Mouse (Mus musculus): ENCODE results near the gene Stk39.
A peak's percentile ranks its signal among the peaks of the same experiment; 100 is the strongest.

Gene Stk39

DNA sequence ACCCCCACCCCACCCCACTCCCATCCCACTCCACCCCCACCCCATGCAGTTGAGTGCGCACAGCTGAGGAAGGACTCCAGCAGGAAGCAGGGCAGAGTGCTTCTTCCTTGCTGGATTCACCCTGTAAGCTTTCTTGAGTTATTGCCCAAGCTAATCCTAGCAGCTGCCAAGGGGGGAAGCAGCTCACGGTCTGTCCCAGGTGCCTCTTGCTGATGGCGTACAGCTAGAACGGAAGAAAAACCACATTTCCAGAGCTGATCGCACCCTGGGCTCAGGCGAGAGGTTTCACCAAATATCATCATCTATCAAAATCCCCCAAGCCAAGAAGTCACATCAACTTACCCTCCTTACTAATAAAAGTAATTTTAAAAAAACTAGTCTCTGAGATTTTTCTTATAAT is 90.9 kb downstream of the Stk39 start:
- DNase-seq, result no peak

DNA sequence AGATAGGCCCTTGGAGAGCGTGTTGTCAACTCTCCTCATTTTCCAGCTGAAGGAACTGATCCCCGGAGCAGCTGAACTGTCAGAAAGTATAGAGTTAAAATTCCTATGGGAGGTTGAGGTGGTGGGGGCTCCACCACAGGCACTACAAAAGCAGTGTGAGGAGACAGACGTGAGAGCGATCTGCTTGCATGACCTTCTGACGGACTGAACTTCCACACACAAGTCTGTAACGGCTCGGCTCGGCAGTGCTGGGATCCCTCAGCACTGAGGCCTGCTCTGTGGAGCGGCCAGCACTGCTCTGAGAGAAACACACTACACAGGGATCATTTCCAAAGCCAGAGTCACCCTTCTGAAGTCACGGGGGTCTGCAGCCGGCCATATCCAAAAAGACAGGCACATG is 92.4 kb downstream of the Stk39 start:
- DNase-seq, result peak; percentile 33 to 45

DNA sequence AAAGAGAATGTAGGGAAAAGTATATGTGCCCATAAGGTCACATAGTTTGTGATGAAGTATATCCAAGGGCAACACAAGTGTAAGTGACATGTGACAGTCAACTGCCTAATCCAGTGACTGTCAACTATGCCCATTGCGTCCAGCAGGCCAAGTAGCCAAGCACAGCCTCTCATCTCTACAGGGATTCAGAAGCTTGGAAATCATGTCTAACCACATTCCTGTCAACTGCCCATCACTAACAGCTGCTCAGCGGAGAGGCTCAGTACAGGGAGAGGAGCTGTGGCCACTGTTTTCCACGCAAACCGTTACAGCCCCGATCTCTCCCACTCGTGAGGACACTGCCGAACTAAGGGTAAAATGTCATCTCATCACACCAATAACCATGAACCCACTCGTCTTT is 93.7 kb downstream of the Stk39 start:
- DNase-seq, result no peak

DNA sequence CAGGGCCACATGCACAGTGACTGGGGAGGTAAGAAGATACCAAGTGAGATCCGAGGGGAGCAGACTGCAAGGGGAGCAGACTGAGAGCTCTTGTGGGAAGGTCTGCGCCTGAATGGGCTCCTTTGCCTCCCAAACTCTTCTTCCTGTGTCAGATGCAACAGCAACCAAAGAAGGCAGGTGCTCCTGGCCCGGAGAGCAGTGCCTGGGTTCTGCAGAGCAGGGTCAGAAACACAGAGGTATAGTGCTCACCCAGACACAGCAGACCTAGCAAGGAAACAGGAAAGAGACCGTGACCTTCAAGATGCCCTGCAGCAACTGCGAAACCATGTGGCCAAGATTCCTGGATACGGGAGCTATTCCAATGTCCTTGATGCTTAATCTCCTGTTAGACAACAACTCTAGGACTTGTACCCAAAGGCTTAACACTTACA is 94.8 kb downstream of the Stk39 start:
- DNase-seq, result peak in 1 of 2 experiments; percentile 43

DNA sequence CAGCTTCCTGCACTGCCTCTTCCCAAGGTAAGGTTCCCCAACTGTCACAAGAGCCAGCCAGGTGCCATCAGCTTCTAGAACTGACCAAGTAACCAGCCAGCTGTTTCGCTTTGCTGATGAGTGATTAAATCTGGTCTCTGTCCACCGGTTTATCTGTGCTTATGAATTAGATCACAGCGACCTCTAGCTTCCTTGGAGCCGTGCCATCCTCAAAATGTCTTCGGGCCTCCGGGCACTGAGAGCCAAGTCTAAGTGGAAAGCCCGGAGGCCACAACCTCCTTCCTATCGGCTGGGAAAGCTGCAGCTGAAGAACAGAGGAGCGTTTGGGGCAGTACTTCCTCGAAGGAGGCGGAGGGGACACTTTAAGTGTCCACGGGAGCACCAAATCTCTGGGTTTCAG is 95.4 kb downstream of the Stk39 start:
- DNase-seq, result peak; percentile 57 to 63

DNA sequence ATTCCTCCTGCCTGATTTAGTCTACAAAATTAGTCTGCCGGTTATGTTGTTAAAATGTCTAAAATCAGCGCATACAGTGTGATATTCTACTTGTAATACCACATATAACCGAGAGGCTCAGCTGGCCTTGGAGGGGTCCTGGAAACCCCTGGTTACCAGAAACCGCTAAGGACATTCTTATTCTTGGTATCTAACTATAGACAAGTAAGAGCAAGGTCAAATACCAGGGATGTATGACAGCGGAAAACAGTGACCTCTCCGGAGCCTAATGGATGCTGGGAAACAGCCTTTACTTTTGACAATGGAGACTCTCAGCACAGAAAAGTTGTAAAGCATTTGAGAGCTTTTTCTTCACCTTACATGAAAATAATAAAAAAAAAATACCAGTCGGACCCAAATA is 97.9 kb downstream of the Stk39 start:
- no peak for DNase-seq

DNA sequence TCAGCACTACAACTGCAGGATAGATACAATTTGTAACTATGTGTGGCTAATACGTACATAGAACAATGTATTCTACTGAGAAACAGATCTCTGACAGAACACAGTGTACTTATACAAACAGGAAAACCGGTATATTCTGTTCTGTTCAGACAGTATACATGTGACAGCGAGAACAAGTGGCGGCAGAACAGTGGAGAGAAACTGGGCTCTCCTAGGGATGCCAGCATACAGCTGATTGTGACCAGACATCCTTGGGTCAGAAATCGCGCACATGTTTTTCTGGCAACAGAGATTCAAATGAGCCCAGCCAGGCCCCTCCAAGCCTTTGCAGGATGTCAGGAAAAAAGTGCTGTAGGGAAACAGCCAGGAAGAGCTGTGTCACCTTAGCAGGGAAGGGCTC is 100.2 kb downstream of the Stk39 start:
- DNase-seq, result no peak

DNA sequence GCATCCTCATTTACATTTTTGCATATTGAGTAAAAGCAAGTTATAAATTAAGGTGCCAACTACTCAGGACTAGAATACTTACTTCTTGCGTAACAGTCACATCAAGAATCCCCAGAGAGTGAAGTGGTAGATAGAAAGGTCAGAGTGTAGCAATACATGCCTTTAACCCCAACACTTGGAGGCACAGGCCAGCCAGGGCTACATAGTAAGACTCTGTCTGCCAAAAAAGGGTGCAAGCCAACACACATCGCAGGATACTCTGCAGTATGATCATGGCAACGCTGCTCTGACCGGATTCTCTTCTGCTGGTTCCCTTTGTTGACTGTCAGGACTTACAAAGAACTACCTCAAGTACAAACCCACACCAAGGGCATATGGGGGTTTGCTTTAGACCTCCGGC is 101.7 kb downstream of the Stk39 start:
- DNase-seq, result no peak

DNA sequence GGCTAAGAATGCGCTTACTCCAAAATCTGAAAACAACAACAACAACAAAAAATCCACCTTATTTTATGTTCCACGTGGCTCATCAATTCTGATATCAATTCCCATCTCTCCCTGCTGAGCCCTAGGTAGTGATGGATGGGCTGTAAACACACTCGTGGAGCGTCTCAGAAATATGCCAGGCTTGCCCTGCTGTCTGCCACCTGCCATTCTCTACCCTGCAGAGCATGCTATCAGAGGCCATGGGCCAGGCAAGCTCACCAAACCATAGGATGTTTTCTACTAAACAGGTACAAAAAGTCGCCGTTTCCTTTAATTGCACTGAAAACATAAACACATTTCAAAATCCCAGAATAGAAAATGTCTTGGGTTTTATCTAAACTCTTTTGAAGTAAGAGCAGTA is 103.0 kb downstream of the Stk39 start:
- no peak for DNase-seq

DNA sequence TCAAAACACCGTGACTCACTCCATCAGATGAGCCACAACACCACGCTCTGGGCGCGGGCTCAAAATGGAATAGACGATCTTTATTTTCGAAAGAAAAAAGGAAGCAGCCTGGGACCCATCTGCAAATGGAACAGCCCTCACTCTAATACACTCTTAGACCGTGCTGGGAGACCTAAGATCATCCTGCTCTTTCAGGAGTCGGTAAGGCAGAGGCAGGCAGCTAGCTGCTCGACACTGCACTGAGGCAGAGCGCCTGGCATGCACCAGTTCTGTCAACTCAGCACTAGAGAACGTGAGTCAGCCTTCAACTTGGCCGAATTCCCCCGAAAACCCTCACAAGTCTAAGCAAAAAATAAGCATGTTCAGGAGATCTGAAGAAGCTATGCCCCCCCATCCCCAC is 104.1 kb downstream of the Stk39 start:
- no peak for DNase-seq

DNA sequence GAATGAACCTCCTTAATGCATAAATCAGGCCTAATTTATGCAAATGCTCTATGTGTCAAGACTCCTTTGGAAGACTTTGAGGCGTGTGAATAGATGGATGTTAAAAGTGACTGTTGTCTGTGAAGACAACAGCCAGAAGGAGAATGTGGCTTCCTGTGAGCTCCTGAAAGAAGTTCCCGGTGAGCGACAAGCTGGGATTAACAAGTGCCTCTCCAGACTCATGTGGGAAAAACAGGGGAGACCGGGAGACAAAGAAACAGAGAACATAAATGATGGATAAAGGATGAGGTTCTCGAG is 105.2 kb downstream of the Stk39 start:
- DNase-seq, result no peak

DNA sequence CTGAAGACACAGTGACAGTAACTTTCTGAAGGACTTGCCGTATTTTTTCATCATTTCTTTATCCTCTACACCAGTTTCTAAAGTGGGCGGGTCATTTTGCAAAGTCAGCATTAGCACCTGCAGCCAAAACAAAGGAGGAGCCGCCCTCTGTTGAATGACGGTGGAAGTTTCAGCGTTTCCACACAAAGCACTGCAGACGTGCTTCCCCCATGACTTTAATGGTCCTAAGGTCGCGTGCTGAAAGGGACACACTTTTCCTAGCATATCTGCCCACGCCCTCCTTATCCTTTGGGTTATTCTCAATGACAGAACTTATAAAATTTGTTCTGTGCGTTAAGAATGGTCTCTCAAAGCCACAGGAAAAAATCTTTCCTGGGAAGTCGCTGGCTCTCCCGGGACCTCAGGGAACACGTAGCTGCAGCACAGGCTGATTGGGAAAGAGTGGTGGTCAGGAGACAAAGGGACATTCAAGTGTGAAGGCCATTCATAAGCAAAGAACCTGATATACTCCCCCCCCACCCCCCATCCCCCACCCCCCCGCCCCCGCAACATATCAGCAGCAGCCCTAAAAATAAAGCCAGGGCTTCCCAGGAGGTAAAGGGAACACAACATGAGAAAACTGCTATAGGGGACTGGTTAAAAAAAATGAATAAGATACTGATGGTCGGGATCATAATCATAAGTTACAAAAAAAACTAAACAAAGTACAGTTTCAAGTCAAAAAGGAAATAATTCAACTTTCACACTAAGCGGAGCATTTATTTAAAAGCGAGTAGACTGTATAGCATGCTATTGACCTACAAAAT is 105.8 kb downstream of the Stk39 start:
- DNase-seq, result no peak

DNA sequence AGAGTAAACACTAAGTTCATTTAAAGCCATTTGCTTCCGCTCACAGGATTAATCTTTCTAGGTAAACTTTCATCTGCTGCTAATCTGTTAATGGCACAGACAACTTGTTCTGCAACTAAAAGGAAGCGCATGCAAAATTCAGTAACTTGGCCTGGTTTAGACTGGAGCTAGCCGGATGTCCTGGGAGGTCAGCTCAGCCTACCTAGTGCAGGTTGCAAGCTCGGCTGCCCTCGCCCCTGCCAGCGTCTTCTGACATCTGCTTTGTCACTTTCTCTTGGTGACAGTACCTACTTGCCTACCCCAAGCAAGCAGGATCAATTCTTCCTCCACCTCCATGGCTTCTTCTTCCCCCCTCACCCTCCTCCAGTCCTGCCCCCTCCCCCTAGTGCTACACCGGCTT is 106.6 kb downstream of the Stk39 start:
- DNase-seq, result no peak

DNA sequence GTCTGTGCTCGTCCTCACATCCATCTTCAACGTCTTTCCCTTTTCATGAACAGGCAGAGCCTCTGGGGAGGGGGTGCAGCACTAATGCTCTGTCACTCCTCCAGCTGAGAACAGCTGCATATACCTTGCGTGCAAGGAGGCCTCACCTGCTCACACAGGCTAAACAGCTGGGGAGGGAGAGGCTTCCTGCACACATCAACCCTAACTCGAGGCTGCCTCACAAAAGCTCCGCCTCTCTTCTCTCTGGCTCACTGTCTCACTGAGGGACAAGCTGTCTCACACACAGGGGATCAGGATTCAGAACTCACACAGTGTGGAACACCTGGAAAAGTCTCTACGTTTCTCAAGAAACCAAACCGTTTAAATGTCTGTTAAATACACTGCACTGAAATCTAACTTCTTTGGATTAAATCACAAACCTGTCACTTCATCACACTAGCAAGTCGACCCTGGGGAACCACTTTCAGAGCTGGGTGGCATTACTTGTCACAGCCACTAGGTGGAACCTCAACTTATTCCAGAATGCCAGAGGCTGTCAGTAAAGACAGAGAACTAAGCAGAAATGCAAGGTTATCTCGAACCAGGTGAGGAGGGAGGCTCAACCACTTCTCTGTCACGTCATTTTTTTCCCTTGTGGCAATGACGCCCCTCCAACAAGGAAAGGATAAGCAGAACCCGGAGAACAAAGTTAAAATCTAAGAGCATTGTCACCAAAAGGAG is 107.7 kb downstream of the Stk39 start:
- DNase-seq, result peak; percentile 57 to 69

DNA sequence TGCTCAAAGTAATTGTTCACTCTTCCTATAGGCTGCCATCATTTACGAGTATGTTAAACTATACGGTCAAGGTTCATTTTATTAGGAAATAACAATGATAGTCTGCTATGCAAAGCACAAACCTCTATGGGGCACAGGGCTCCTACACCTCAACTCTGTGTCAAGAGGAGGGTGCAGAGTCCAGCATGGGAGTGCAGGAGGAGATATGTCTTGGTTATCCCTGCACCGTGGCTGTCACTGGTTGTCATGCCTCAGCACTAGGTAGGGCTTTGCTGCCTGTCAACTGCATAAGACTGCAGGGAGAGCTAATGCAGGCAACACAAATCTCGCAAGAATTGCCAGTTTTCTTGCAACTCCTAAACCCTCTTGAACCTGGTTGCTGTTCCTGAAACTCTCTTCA is 108.9 kb downstream of the Stk39 start:
- no peak for DNase-seq

DNA sequence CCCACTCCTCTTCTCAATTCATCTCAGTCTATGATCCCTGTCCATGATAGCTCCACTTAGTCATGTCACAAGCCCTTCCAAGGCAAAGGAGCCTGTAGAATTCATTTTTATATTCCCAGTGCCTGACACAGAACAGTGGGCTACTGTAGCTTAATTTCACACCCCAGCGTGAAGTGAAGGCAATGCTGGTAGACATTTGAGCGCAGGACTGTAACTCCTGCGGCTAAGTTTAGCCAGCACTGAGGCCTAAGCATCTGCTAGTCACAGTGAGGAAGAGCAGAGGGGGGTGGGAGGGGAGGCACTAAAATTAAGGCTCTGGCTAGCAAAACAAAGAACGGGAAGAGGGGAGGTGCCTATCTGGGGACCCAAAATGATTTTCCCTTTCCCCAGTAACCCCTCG is 110.4 kb downstream of the Stk39 start:
- DNase-seq, result no peak

DNA sequence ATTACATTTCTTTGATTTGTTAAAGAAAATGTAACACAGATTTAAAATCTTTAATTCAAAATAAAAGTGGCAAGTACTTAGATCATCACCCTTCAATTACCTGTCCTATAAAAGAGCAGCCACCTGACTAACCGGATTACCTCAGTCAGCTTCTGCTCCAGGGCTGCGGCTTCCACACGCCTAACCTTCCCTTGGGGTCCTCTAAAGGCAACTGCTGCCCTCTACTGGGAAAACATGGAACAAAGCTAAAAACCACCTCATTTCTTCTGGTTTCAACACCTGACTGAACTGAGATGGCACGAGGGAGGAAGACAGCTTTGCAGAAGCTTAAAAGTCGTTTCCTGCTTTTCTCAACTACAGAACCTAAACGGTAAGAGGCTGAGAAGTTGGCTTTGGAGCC is 121.4 kb downstream of the Stk39 start:
- peak; percentile 56 to 65 for DNase-seq

DNA sequence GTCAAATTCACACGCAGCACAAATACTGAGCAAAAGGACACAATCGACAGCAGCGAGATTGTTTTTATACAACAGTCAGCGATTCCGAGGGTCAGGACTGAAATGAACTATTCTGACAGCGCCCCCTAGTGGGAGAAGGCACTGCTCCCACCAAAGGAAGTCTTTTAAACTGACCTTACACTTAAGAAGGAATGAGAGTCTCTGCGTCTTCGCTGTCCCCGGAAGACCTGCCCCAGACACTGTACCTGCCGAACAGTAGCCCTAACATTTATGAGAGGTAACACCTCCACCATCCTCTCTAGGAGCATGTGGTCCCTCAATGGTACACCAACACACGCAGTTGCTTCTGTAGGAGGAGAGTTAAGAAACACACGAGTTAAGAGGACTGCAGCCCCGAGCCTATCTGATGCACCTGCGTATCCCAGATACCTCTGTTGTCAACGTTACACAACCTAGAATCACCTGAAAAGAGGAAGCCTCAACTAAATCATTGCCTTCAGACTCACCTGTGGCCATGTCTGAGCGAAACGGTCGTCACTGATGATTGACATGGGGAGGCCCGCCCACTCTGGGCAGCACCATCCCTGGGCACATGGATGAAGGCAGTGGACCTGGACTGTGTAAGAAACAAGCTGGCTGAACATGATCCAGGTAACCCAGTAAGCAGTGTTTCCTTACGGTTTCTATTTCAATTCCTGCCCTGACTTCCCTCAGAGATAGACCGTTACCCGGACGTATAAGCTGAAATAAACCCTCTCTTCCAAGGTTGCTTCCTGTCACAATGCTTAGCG is 122.3 kb downstream of the Stk39 start:
- DNase-seq, result peak; percentile 89 to 90

DNA sequence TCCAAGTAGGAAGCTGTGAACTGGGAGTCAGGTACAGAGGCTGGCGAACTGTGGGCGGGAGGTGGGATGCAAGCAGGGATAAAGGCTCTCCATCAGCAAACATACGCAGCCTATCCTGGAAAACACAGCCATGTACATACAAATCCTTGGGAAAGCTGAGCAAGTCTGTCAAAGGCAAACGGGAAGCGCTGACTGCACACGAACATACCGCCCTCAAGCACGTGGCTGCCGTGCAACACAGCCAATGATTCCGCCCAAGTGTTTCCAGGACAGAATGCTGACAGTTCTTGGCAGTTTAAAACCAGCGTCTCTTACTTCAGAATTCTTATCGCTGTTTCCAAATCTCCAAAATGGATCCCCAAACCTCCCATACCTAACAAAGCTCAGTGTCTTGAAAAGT is 123.1 kb downstream of the Stk39 start:
- DNase-seq, result peak in 1 of 2 experiments; percentile 8

DNA sequence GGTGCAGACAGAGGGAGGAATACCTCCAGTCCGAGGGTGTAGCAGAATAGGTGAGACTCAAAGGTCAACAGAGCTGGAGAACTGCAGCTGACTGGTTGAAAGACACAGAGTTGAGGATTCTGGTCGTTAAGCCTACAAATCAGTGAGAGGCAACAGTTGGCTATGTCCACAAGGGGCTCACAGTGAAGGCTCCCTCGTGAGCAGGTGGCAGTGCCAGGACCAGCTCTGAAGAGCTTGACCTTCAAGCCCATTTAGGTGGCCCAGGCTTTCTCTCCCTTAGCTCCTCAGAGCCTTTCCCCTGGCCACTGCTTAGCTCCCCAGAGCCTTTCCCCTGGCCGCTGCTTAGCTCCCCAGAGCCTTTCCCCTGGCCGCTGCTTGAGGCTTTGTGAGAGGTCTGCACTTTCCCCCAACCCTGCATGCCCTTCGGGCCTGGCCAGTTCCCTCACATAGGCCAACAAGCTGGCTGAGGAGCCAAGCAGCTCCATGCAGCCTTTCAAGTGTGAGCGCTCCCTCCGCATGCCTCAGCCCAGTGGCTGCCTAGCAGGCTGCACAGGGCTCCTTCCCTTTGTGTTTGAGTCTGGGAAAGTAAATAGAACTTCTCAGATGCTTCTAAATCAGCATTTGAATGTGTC is 125.3 kb downstream of the Stk39 start:
- DNase-seq, result peak in 1 of 2 experiments; percentile 30

DNA sequence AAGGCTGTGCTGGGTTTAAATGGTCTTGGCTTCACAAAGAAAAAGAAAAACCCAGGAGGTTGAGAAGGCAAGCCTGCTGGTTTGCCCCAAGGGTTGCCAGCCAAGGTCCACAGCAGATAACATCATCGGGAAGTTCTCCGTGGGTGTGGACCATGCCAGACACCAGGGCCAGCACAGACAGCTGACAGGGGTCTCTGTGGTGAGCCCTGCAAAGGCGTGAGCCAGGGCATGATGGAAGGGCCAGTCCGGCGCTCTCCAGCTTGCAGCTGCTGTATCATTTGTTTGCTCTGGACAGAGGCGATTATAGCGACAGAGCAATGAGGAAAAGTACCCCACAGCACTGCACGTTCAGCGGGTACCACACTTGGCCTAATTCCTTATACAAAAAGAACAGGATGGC is 126.8 kb downstream of the Stk39 start:
- no peak for DNase-seq

DNA sequence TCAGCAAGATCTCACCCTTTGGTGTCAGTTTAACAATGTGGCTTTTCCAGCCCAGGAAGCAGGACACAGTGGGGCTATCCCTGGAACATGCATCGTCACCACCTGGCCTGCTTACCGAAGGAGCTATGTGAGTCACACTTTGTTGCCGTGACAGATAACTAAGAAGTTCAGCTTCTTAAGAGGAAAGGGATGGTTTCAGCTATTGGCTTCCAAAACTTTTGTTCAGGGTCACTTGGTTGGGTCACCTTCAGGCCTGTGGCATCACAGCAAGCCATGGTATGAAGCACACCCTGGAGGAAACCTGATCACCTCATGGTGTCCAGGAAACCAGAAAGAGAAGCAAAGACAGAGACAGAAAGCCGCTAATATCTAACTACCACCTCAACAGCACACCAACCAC is 128.3 kb downstream of the Stk39 start:
- DNase-seq, result peak in 1 of 2 experiments; percentile 8

DNA sequence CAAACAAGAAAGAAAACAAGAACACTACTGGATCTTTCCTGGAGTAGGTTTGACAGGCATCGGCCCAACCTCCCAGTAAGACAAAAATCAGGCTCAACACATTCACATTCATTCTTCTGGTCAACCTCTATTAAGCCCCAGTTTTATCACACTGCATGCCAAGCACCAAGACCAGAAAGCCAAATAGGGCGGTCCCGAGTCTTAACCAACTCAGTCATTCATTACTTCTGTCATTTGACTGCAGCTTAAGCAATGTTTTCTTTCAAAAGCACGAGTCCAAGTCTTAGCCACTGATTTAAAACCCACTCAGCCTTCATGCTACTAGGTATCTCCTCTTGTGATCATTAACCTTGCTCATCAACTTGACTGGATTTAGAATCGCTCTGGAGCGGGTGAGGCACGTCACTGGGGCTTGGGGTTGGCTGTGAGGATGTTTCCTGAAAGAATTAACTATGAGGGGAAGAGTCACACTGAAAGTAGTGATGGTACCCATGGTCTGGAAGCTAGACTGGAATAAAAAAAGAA is 129.9 kb downstream of the Stk39 start:
- no peak for DNase-seq
